8 mouse cellular contexts compared by ENCODE assay signal in the genomic region with DNA sequence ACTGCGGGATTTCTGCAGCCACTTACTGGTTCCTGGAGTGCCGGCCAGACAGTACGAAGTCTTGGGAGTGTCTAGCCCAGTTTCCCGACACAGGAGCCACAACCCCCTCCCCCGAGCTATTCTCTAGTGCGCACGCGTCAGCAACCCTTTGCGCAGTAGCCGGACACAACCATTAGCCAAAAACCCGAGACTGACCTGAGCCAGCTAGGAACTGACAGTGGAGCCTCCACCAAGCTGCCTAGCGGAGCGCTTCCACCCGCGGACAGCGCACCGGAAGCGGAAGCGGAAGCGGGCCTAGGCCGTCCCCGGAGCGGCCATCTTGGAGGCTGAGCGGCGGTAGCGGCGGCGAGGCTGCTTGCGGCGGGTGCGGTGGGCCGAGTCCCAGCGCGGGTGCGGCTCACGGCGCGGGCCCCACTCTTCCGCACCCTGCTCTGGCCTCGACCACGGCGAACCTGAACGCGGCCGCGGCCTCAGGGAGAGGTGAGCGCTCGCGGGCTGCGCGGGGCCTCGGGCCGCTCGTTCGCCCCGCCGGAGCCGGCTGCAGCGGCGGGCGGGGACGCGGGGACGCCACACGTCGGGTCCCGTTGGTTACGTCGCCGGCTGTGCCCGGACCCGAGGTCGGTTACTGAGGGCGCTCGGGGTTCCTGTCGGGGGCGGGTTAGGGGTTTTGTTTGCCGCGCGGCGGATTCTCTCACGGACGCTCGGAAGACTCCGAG. TPM values are rescaled to one million over a fixed set of nuclear protein-coding genes. Genes with fewer than 3 reads are reported as not detected.
DNase-seq lines count a peak whose midpoint lies in the region; ATAC-seq and TF ChIP-seq lines count a peak whose summit lies in the region.

A gene (plus strand): TSS at position 298 of the 716 bp plus-strand sequence.

- under 1% methylated on average over 76 of the region's 85 CpGs for WGBS in forebrain, embryonic 15.5 days
- WGBS in lung, adult 2 months, result under 1% methylated on average over 81 of the region's 85 CpGs

- no peaks in the 10 kb centered on the region for H3K9me3 ChIP-seq in ES-E14 (ENCODE audit: control insufficient read depth, insufficient read depth, low read depth, low read length)
- no peaks in the 10 kb centered on the region for H3K9me3 ChIP-seq in forebrain, embryonic 15.5 days

- peak within 1 kb of the TSS; percentile 81 to 98 for H3K4me3 ChIP-seq in ES-E14 (ENCODE audit: insufficient read depth in 1 of 2, low read depth in 1 of 2, low read length in 2 of 2, poor library complexity in 1 of 2, severe bottlenecking in 1 of 2)
- peak within 1 kb of the TSS; percentile 98 for H3K4me3 ChIP-seq in forebrain, embryonic 15.5 days
- H3K4me3 ChIP-seq in lung, adult 2 months (replicated peaks; ENCODE audit: extremely low read depth, low read depth, low read length), result peak within 1 kb of the TSS; percentile 75

- no peak for TF ChIP-seq CTCF in lung, adult 2 months (IDR thresholded peaks at IDR 0.05; ENCODE audit: insufficient read depth, low read length)

- peak; percentile 92 for DNase-seq in ES-E14 (ENCODE audit: low read depth, low spot score)
- DNase-seq in cerebellum, adult 11-12 months, result peak; percentile 97
- peak; percentile 95 for DNase-seq in heart, postnatal 25 days (ENCODE audit: low spot score)
- peak; percentile 95 to 97 for DNase-seq in layer of hippocampus, adult 18-20 months (ENCODE audit: low spot score in 2 of 2)
- peak; percentile 99 for DNase-seq in lung, adult 2 months
- DNase-seq in thymus, adult 18-20 months, result peak; percentile 80 to 81

- peaks cover 4% of the 10 kb centered on the region; the same call in 1 of the 2 replicates for H3K36me3 ChIP-seq in ES-E14 (ENCODE audit: control insufficient read depth, insufficient read depth, low read length, poor library complexity, severe bottlenecking)
- peaks cover 16% of the 10 kb centered on the region for H3K36me3 ChIP-seq in forebrain, embryonic 15.5 days

- ATAC-seq in forebrain, embryonic 15.5 days (replicated peaks), result peak; percentile 98
- peak; percentile 90 for ATAC-seq in neutrophil, adult 5-6 weeks (ENCODE audit: extremely low read depth, insufficient number of reproducible peaks, low FRiP score, poor library complexity, severe bottlenecking)

- in situ Hi-C loops in ES-E14 (cut with MboI; ENCODE audit: low sequenced_read_pairs in 2 of 2, unreplicated experiment in 2 of 2), result no loop called here

- peak within 1 kb of the TSS; percentile 42; the same call in 1 of the 2 replicates for H3K27ac ChIP-seq in ES-E14 (ENCODE audit: insufficient read depth, low read depth, low read length, poor library complexity, severe bottlenecking)
- H3K27ac ChIP-seq in forebrain, embryonic 15.5 days (replicated peaks), result peak within 1 kb of the TSS; percentile 76

- TF ChIP-seq POLR2A in lung, adult 2 months (IDR thresholded peaks at IDR 0.05; ENCODE audit: borderline replicate concordance, extremely low read depth, low read depth, low read length), result peak; percentile 59; the same call in 1 of the 2 replicates

- H3K4me1 ChIP-seq in ES-E14 (ENCODE audit: control insufficient read depth in 2 of 2, insufficient read depth in 2 of 2, low read length in 2 of 2, poor library complexity in 1 of 2), result peaks cover 0 to 6% of the 10 kb centered on the region in 2 experiments; a peak in 2 of 4 replicates
- peaks cover 34% of the 10 kb centered on the region for H3K4me1 ChIP-seq in forebrain, embryonic 15.5 days
- H3K4me1 ChIP-seq in lung, adult 2 months (ENCODE audit: control insufficient read depth, insufficient read depth, low read length), result peaks cover 6% of the 10 kb centered on the region

- H3K27me3 ChIP-seq in forebrain, embryonic 15.5 days, result no peaks in the 10 kb centered on the region

- peak within 1 kb of the TSS; percentile 95 for H3K4me2 ChIP-seq in forebrain, embryonic 15.5 days (replicated peaks)

- intact Hi-C loops in heart, postnatal 25 days (cut with DNase I), result loop anchor here (5.0 kb wide), 2 partner anchors 96 to 111 kb away; a partner anchor contains a TSS

- peak within 1 kb of the TSS; percentile 80 for H3K9ac ChIP-seq in ES-E14 (ENCODE audit: insufficient read depth, low read depth, low read length, poor library complexity, severe bottlenecking)
- H3K9ac ChIP-seq in forebrain, embryonic 15.5 days (replicated peaks), result peak within 1 kb of the TSS; percentile 91

TF ChIP-seq in ES-E14, 5 proteins besides CTCF, POLR2A, EP300 and RAD21:
- TF ChIP-seq MAFK (IDR thresholded peaks at IDR 0.05; ENCODE audit: insufficient read depth, low read depth, low read length) (0 out of 2 replicates have a peak, but pooled peaks have one; percentile 25), HCFC1 (IDR thresholded peaks at IDR 0.05; ENCODE audit: borderline replicate concordance, insufficient read depth, low read length) (peak; percentile 94), ZNF384 (IDR thresholded peaks at IDR 0.05; ENCODE audit: low read depth, low read length) (no peak)

RNA-seq across cellular contexts. Expression of the gene that starts here (rescaled TPM):
- 57.9 and 74.1 TPM in 2 replicates for total RNA-seq in ES-E14 (2012; rRNA removed)
- 123 and 127 TPM in 2 replicates for polyA plus RNA-seq in forebrain, embryonic 15.5 days (2015; fragmentation: Nextera tagmentation; extraction: Ambion mirVana)
- 10 to 100 TPM; 50.7 to 60.2 TPM for total RNA-seq in heart, postnatal 25 days (2021)
- total RNA-seq in layer of hippocampus, adult 18-20 months (2021), result 10 to 100 TPM; 68.2 to 70.8 TPM
- 62.0 and 65.4 TPM in 2 replicates for polyA plus RNA-seq in lung, adult 2 months (2012; rRNA removed)
- 87.4 and 90.2 TPM in 2 replicates for total RNA-seq in neutrophil, adult 5-6 weeks (2017)

Comparison
In these comparisons a context has a peak if more than half of its experiments do, and no peak if none do; other contexts are left out.
1. Peak in every context shown above with its lines: DNase-seq, ATAC-seq, H3K4me3 ChIP-seq and H3K27ac ChIP-seq.